Mouse (Mus musculus) adrenal gland, adult 8-10 months (tissue): ENCODE data around the gene Fnbp1. TPM values are rescaled to one million over a fixed set of nuclear protein-coding genes. Genes with fewer than 3 reads are reported as not detected.

Source experiments
- DNase-seq: peaks from one replicate; pipeline ENCODE4 v3.0.0; 2022
- total RNA-seq, 4 experiments: library from RNA; stranded (reverse); gene quantifications; 2 replicates each; pipeline ENCODE4 v1.2.4; 2022

The Fnbp1 gene
- total RNA-seq, 4 experiments from 2014 or later: 45.9 to 89.0 (median 70.6) TPM

DNA sequence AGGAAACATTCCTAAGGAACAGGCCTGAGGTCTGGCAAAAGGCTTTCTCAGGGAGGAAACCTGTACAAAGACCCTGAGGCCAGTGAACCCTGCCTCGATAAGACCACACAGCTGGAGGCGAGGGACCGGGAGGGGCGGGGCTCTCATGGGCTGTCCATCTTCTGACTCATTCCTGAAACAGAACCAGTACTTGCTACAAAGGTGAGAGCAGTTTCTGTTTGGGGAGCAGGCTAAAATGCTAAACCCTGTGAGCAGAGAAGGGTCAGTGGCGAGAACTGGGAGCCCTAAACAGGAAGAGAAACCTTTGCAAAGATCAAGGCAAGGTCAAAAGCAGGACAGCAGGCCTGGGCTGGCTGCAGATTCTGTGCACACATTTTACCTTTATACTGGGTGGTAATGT, 47.2 kb downstream of the Fnbp1 start:
- DNase-seq: no peak

DNA sequence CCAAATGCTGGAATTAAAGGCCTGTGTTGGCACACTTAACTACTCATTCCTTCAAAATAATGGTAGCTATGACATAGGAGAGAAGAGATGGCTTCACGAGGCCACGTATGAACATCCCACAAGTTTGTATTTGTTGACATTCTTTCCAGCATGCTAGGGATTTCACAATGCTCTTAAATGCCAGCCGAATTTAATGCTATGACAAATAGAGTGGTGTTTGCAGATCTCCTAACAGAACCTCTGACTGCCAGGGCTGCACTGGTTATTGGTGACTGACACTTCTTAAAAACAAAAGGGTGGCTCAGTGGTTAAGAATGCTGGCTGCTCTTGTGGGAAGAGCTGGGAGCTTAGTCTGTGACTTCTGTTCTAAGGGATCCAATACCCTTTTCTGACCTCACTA, 48.9 kb downstream of the Fnbp1 start:
- no peak for DNase-seq

DNA sequence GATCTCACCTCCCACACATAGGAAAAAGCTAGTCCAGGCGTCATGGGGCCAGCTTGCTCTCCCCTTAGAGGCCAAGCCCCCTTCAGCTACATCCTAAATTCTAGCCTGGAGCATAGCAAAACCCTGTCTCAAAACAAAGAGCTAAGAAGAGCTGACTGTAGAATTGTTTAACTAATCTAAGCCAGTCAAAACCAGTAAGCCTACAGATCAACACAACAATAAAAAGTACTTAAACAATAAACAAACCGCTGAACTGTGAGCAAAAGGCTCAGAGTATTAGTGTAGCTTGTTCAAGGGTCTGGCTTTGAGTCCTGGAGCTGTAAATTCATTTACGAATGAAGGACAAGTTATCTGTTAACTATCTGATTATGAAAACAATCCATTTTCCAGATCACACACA, 50.6 kb downstream of the Fnbp1 start:
- DNase-seq: no peak

DNA sequence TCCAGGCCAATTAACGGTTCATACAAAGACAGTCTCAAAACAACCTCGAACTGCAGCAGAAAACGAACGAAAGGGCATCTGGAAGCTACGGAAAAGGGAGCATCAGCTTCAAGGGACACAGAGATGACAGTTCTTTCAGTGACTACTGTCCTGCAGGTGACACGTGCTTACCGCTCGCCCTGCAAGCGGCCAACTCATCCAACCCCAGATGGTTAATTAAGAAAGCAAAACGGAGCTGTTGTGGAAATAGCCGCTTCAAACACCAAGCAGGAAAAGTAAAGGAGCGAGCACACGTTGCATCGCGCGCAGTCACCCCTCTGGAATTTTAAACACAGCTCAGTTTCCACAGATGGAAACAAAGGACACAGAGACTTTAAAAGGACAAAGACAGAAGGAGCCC, 52.2 kb downstream of the Fnbp1 start:
- DNase-seq: no peak

DNA sequence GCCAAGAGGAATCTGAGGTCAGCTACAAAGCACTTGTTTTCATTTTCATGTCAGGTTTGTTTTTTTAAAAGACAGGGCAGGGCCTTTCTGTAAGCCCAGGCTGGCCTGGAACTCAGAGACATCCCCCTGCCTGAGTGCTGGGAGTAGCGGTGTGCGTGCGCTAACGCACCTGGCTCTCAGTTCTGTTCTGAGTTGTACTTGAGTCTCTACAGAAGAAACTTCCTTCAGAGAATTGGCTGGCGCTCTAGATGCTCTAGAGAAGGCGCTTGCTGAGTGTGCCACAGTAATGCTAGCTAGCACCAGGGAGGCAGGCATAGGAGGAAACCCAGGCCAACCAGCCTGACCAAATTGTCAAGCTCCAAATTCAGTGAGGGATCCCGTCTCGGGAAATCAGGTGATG, 52.9 kb downstream of the Fnbp1 start:
- DNase-seq: no peak

DNA sequence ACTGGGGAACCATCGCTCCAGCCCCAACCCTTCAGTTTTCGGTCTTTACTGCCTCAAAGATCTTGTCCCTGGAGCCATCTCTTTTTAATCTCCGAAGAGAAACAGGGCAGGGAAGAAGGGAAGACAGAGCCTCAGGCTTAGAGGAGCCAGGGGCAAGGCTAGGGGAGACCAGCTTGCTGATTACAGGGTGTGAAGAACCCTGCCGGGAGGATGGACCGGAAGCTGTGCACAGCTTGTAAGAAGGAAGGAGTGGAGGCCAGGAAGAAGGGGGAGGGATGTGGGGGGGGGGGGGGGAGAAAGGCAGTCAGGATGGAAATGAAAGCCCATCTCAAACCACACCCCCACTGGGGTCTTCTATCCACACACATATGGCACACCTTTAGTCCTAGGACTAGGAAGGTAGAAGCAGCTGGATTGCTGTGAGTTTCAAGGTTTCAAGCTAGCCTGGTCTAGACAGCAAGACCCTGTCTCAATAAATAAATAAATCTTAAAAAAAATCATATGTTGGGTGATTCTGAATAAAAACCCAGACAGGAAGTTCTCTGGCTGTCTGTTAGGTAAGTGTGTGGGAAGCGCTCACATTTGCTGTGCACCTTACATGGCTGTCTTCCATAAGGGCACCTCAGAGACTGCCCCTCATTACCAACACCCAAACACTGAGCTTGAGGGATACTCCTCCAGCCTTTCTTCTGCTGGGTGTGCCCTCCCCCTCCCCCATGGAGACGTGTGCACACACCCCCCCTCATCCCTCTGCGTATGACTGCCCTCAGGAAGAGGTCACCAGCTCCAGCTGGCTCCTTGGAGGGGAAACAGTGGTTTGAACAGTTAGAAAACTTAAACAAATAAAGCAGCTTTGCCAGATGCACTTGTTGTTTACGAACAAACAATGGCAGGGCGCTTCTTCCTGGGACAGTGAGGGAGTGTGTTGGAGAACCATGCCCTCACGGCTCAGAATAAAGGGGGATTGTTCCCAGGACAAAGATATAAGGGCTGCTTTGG, 53.8 kb downstream of the Fnbp1 start:
- no peak for DNase-seq

DNA sequence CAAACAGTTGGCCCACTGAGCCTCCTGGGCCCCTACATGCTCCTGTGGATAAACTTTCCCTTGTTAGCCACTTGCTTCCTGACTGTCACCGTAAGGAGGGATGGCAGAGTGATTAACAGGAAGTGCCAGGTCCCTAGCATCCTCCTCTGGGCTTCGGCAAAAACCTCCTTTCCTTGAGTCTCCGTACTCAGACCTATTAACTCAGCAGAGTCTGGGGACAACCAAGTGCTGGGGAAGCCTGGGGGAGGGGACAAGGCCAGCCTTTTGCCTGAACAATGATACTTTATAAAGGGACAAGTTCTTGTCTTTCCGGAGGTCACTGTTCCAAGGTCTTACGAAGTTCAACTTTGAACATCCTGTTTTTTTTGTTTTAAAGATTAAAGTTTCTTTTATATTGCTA, 54.7 kb downstream of the Fnbp1 start:
- no peak for DNase-seq

- no peak for DNase-seq
These were observed 55.3 kb downstream of the Fnbp1 start for GRCm38 (mm10) chr2:31086543-31086942.

DNA sequence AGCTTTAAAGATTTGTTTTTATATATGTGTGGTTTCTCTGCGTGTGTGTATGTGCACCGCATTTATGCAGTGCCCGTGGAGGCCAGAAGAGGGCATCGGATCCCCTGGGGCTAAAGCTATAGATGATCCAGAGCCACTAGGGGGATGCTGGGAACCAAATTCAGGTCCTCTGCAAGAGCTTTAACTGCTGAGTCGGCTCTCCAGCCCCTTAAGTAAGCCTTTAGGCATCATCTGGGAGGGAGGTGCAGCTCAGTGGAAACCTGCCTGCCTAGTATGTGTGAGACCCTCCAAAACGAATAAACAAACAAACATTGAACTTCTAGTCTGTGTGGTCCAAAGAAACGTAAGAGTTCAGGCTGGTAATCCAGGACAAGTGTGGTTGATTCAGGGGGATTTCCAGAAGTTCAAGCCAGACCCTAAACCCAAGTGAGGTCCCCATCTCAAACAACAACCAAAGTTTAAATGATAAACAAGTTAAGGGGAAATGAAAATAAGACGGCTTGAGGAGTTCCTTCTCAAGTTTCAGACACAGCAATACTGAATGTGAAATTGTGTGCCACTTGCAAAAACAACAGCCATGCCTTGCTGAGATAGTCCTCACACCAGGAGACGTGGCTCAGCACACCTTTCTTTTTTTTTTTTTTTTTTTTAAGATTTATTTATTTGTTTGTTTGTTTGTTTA, 57.5 kb downstream of the Fnbp1 start:
- no peak for DNase-seq

DNA sequence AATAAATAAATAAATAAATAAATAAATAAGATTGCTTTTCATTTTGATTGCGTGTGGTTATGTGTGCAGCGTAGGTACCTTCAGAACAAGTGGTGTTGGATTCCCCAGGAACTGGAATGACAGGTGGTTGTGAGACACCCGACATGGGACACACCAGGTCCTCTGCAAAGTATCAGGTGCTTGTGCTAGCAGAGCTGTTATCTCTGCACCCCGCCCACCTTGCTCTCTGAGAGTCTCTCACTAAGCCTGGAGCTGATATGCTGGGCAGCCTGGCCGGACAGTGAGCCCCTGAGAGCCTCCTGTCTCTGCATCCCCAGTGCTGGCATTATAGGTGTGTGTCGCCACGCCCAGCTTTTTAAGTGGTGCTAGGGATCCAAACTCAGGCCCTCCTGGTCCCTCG, 58.4 kb downstream of the Fnbp1 start:
- DNase-seq: no peak

DNA sequence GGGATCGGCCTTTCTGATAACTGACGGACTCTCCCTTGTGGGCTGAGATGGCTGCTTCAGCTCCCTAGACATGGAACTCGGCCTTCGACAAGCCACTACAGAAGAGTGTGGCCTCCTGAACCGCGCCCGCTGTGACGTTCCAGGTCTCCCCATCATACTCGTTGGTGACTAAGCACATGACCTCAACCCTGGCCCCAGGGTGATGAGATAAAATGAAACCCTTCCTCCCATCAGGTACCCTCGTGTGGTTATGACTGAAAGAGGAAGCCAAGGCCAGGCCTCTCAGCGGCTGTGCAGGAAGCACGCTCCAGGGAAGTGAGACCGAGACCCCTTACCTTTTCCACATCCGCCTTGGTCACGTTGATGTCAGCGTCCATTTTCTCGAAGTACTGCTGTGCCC, 59.2 kb downstream of the Fnbp1 start:
- no peak for DNase-seq

DNA sequence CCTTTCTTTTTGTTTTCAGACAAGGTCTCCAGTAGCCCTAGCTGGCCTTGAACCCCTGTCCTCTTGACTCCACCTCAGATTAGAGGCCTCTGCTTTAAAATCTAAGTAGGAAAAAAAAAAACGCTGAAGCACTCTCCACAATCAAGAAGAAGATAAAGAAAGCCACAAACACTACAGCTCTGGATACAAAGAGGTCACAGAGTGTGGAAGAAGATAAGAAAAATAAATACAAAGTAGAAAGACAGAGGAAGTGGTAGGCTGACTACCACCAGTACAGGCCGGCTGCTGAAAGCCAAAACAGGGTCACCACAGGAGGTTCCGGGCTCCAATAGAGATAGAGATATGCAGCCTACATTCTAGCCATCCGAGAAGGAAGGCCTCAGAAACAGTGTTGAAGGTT, 60.5 kb downstream of the Fnbp1 start:
- no peak for DNase-seq

DNA sequence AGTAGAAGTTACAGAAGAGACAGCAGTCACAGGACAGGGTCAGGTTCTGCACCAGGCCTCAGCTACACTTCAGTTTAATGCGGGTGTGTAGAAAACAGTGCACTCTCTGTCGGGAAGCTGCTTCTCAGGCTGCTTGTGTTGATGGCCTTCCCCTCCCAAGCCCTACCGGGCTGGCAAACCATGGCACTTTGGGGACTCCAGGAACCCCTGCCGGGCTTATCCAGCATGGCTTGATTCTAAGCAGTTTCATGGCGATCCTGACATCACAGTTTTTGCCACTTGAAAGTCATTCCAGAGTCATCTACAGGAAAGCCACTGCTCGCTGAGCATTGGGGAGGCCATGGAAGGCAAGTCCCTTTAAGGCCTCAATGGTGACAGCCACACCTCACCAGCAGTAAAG, 62.7 kb downstream of the Fnbp1 start:
- no peak for DNase-seq

GRCm38 (mm10) chr2:31077574-31077973, 64.2 kb downstream of the Fnbp1 start:
- DNase-seq: no peak

- DNase-seq: no peak
These were observed 65.3 kb downstream of the Fnbp1 start for GRCm38 (mm10) chr2:31076351-31077140.

- DNase-seq: no peak
These were observed 66.0 kb downstream of the Fnbp1 start for GRCm38 (mm10) chr2:31075836-31076235.

DNA sequence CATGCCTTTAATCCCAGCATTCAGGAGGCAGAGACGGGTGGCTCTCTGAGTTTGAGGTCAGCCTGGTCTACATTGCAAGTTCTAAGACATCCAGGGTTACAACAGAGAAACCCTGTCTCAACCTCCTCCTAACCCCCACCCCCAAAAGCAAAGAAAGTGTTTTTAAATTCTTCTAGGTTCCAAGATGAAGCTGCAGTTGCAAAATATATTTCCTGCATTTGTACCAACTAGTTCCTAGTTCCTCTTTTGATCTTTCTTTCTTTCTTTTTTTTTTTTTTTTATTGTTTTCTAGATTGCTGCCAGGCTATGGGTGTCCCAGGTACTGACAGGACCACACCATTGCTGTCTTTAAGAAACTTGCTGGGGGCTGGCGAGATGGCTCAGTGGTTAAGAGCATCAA, 66.6 kb downstream of the Fnbp1 start:
- DNase-seq: no peak

GRCm38 (mm10) chr2:31069506-31069905, 72.3 kb downstream of the Fnbp1 start:
- no peak for DNase-seq

- no peak for DNase-seq
These were observed 72.7 kb downstream of the Fnbp1 start for GRCm38 (mm10) chr2:31069114-31069445.

- peak; percentile 29 for DNase-seq
These were observed 73.3 kb downstream of the Fnbp1 start for GRCm38 (mm10) chr2:31068246-31069113.

DNA sequence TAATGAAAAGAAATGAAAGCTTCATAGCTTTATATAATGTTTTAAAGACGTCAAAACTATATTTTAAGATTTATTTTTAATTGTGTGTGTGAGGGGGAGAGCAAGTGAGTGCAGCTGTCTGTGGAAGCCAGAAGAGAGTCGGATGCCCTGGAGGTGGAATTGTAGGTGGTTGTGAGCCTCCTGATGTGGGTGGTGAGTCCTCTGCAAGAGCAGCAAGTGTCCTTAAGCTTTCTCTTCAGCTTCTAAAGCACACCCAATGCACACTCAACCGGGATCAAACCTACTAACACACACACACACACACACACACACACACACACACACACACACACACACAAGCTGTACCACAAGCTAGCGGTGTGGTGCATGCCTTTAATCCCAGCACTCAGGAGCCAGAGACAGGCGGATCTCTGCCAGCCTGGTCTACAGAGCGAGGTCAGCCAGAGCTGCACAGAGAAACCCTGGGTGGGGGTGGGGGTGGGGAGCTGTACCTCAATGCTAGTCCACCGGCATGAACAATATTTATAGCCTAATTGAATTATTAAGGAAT, 74.0 kb downstream of the Fnbp1 start:
- no peak for DNase-seq

- DNase-seq: no peak
These were observed 74.7 kb downstream of the Fnbp1 start for GRCm38 (mm10) chr2:31067059-31067595.
